Mouse (Mus musculus) hindbrain, embryonic 13.5 days (tissue): ENCODE results near the gene Prkacb. TPM values are rescaled to one million over a fixed set of nuclear protein-coding genes. Genes with fewer than 3 reads are reported as not detected.

Experiments
- ATAC-seq: fragments of 200-750 bp; cut with Nextera tagmentation; 2 replicates; pipeline ENCODE4 v1.8.0; 2017; ENCODE audit warnings: moderate TSS enrichment; ENCODE audit not compliant: low FRiP score
- H3K27ac ChIP-seq: fragments of 300-500 bp; sonication (generic); 2 replicates; pipeline ENCODE4 v1.5.1; 2015; ENCODE audit warnings: inconsistent platforms, mild to moderate bottlenecking, moderate library complexity
- H3K27me3 ChIP-seq: fragments of 300-500 bp; sonication (generic); 2 replicates; pipeline ENCODE4 v1.6.1; 2015; ENCODE audit warnings: mild to moderate bottlenecking, inconsistent platforms
- H3K36me3 ChIP-seq: fragments of 300-500 bp; sonication (generic); 2 replicates; pipeline ENCODE4 v1.6.1; 2015; ENCODE audit warnings: mild to moderate bottlenecking, inconsistent platforms
- H3K4me1 ChIP-seq: fragments of 300-500 bp; sonication (generic); replicated peaks from 2 replicates; pipeline ENCODE4 v1.6.1; 2015; ENCODE audit warnings: inconsistent platforms
- H3K4me2 ChIP-seq: fragments of 300-500 bp; sonication (generic); 2 replicates; pipeline ENCODE4 v1.6.1; 2015; ENCODE audit warnings: inconsistent platforms, mild to moderate bottlenecking, moderate library complexity
- H3K4me3 ChIP-seq: fragments of 300-500 bp; sonication (generic); 2 replicates; pipeline ENCODE4 v1.5.1; 2015; ENCODE audit warnings: mild to moderate bottlenecking, inconsistent platforms
- H3K9ac ChIP-seq: fragments of 300-500 bp; sonication (generic); 2 replicates; pipeline ENCODE4 v1.6.1; 2015; ENCODE audit warnings: mild to moderate bottlenecking, inconsistent platforms
- H3K9me3 ChIP-seq: fragments of 300-500 bp; sonication (generic); 2 replicates; pipeline ENCODE4 v1.6.1; 2016; ENCODE audit warnings: inconsistent platforms
- WGBS: fragments of 180-500 bp; shearing (Covaris S2); methylation state at CpG from one replicate; pipeline ENCODE4 v1.1.7; 2015; 5-methylcytosine and 5-hydroxymethylcytosine counted together
- polyA plus RNA-seq: library from polyadenylated mRNA; unstranded; fragments of >200 nt; fragmentation: Nextera tagmentation; extraction: Ambion mirVana; gene quantifications from 2 replicates; pipeline ENCODE4 v1.2.1, GENCODE M21; 2015

Gene Prkacb
- polyA plus RNA-seq, 1 experiment from 2014 or later, result 140 TPM

GRCm38 (mm10) chr3:146812041-146812878, 530 bp downstream of the Prkacb start:
- Histone ChIP-seq H3K9ac (peak overlapping the region; percentile 98), H3K4me3 (peak overlapping the region; percentile 99), H3K27ac (peak overlapping the region; percentile 95), H3K27me3 (no peaks in the 10 kb centered on the region), H3K36me3 (peaks cover 6% of the 10 kb centered on the region; the same call in 1 of the 2 replicates), H3K9me3 (no peaks in the 10 kb centered on the region), H3K4me2 (peak overlapping the region; percentile 83), H3K4me1 (peaks cover 20% of the 10 kb centered on the region)
- 1% methylated on average over 54 of the region's 60 CpGs for WGBS
- ATAC-seq, result peak; percentile 78

GRCm38 (mm10) chr3:146793554-146794257, 19.1 kb downstream of the Prkacb start:
- ATAC-seq, result no peak
- Histone ChIP-seq H3K4me3 (no peak overlapping the region), H3K4me2 (no peak overlapping the region), H3K9me3 (no peaks in the 10 kb centered on the region), H3K4me1 (no peaks in the 10 kb centered on the region), H3K27me3 (no peaks in the 10 kb centered on the region), H3K36me3 (peaks cover 8% of the 10 kb centered on the region), H3K27ac (peak overlapping the region; percentile 15; the same call in 1 of the 2 replicates), H3K9ac (no peak overlapping the region)
- 87% methylated on average over 12 of the region's 12 CpGs for WGBS

- no peaks in the 10 kb centered on the region for H3K4me1 ChIP-seq
- no peak overlapping the region for H3K4me2 ChIP-seq
- ATAC-seq, result no peak
- H3K36me3 ChIP-seq, result peaks cover 7% of the 10 kb centered on the region
- no peaks in the 10 kb centered on the region for H3K27me3 ChIP-seq
- 93% methylated on average over 3 of the region's 3 CpGs for WGBS
- no peaks in the 10 kb centered on the region for H3K9me3 ChIP-seq
- H3K4me3 ChIP-seq, result no peak overlapping the region
- H3K27ac ChIP-seq, result no peak overlapping the region
- no peak overlapping the region for H3K9ac ChIP-seq
Observed at GRCm38 (mm10) chr3:146792144-146792748, 20.5 kb downstream of the Prkacb start.

- H3K4me3 ChIP-seq, result no peak overlapping the region
- no peaks in the 10 kb centered on the region for H3K9me3 ChIP-seq
- no peaks in the 10 kb centered on the region for H3K27me3 ChIP-seq
- WGBS, result 88% methylated on average over 3 of the region's 3 CpGs
- H3K27ac ChIP-seq, result 0 out of 2 replicates have a peak overlapping the region, but pooled peaks have one; percentile 8
- H3K9ac ChIP-seq, result no peak overlapping the region
- no peak overlapping the region for H3K4me2 ChIP-seq
- ATAC-seq, result no peak
- H3K36me3 ChIP-seq, result no peaks in the 10 kb centered on the region
- peaks cover 11% of the 10 kb centered on the region for H3K4me1 ChIP-seq
Observed at GRCm38 (mm10) chr3:146784233-146784632, 28.6 kb downstream of the Prkacb start.

GRCm38 (mm10) chr3:146783645-146784225, 29.1 kb downstream of the Prkacb start:
- Histone ChIP-seq H3K9me3 (no peaks in the 10 kb centered on the region), H3K4me3 (no peak overlapping the region), H3K27ac (0 out of 2 replicates have a peak overlapping the region, but pooled peaks have one; percentile 8), H3K4me2 (no peak overlapping the region), H3K4me1 (peaks cover 11% of the 10 kb centered on the region), H3K36me3 (no peaks in the 10 kb centered on the region), H3K9ac (no peak overlapping the region), H3K27me3 (no peaks in the 10 kb centered on the region)
- WGBS, result 79% methylated on average over 7 of the region's 7 CpGs
- ATAC-seq, result peak; percentile 67

GRCm38 (mm10) chr3:146782548-146782947, 30.2 kb downstream of the Prkacb start:
- peak overlapping the region; percentile 9; the same call in 1 of the 2 replicates for H3K27ac ChIP-seq
- no peaks in the 10 kb centered on the region for H3K9me3 ChIP-seq
- 26% methylated on average over 6 of the region's 6 CpGs for WGBS
- H3K4me1 ChIP-seq, result peaks cover 11% of the 10 kb centered on the region
- peak; percentile 62; the same call in 1 of the 2 replicates for ATAC-seq
- no peak overlapping the region for H3K4me2 ChIP-seq
- no peak overlapping the region for H3K9ac ChIP-seq
- H3K27me3 ChIP-seq, result no peaks in the 10 kb centered on the region
- no peak overlapping the region for H3K4me3 ChIP-seq
- no peaks in the 10 kb centered on the region for H3K36me3 ChIP-seq

- ATAC-seq, result no peak
- Histone ChIP-seq H3K4me3 (no peak overlapping the region), H3K9ac (0 out of 2 replicates have a peak overlapping the region, but pooled peaks have one; percentile 43), H3K4me1 (peaks cover 11% of the 10 kb centered on the region), H3K36me3 (no peaks in the 10 kb centered on the region), H3K27me3 (no peaks in the 10 kb centered on the region), H3K9me3 (no peaks in the 10 kb centered on the region), H3K4me2 (peak overlapping the region; percentile 27; the same call in 1 of the 2 replicates), H3K27ac (0 out of 2 replicates have a peak overlapping the region, but pooled peaks have one; percentile 44)
- 17% methylated on average over 11 of the region's 11 CpGs for WGBS
Observed at GRCm38 (mm10) chr3:146781131-146781530, 31.7 kb downstream of the Prkacb start.

GRCm38 (mm10) chr3:146780241-146780640, 32.5 kb downstream of the Prkacb start:
- H3K9ac ChIP-seq, result no peak overlapping the region
- ATAC-seq, result no peak
- WGBS, result 70% methylated on average over 3 of the region's 3 CpGs

GRCm38 (mm10) chr3:146778913-146779312, 33.9 kb downstream of the Prkacb start:
- Histone ChIP-seq H3K9me3 (no peaks in the 10 kb centered on the region), H3K9ac (no peak overlapping the region), H3K4me1 (peaks cover 11% of the 10 kb centered on the region), H3K27me3 (no peaks in the 10 kb centered on the region), H3K4me2 (no peak overlapping the region), H3K4me3 (no peak overlapping the region), H3K36me3 (no peaks in the 10 kb centered on the region), H3K27ac (no peak overlapping the region)
- ATAC-seq, result no peak
- 82% methylated on average over 8 of the region's 8 CpGs for whole genome bisulfite sequencing

More at GRCm38 (mm10) chr3:146780241-146780640, 32.5 kb downstream of the Prkacb start:
- H3K4me3 ChIP-seq, result no peak overlapping the region
- peaks cover 11% of the 10 kb centered on the region for H3K4me1 ChIP-seq
- H3K9me3 ChIP-seq, result no peaks in the 10 kb centered on the region
- no peaks in the 10 kb centered on the region for H3K27me3 ChIP-seq
- H3K36me3 ChIP-seq, result no peaks in the 10 kb centered on the region
- H3K4me2 ChIP-seq, result no peak overlapping the region
- H3K27ac ChIP-seq, result no peak overlapping the region

GRCm38 (mm10) chr3:146778451-146778850, 34.3 kb downstream of the Prkacb start:
- H3K4me1 ChIP-seq, result peaks cover 11% of the 10 kb centered on the region
- H3K9me3 ChIP-seq, result no peaks in the 10 kb centered on the region
- no peaks in the 10 kb centered on the region for H3K27me3 ChIP-seq
- no peaks in the 10 kb centered on the region for H3K36me3 ChIP-seq
- no peak overlapping the region for H3K9ac ChIP-seq
- no peak overlapping the region for H3K4me3 ChIP-seq
- ATAC-seq, result no peak
- H3K27ac ChIP-seq, result no peak overlapping the region
- no peak overlapping the region for H3K4me2 ChIP-seq
- WGBS, result 88% methylated on average over 2 of the region's 2 CpGs

GRCm38 (mm10) chr3:146776711-146777110, 36.1 kb downstream of the Prkacb start:
- WGBS, result 86% methylated on average over 5 of the region's 5 CpGs
- Histone ChIP-seq H3K9me3 (no peaks in the 10 kb centered on the region), H3K4me3 (no peak overlapping the region), H3K4me1 (peaks cover 7% of the 10 kb centered on the region), H3K27me3 (no peaks in the 10 kb centered on the region), H3K36me3 (no peaks in the 10 kb centered on the region), H3K9ac (no peak overlapping the region), H3K27ac (no peak overlapping the region), H3K4me2 (no peak overlapping the region)
- no peak for ATAC-seq

- Histone ChIP-seq H3K9me3 (no peaks in the 10 kb centered on the region), H3K4me2 (peak overlapping the region; percentile 60), H3K9ac (peak overlapping the region; percentile 74), H3K27ac (peak overlapping the region; percentile 96), H3K4me3 (peak overlapping the region; percentile 47), H3K27me3 (no peaks in the 10 kb centered on the region), H3K4me1 (peaks cover 39% of the 10 kb centered on the region), H3K36me3 (peaks cover 3% of the 10 kb centered on the region; the same call in 1 of the 2 replicates)
- ATAC-seq, result no peak
- WGBS, result 48% methylated on average over 2 of the region's 2 CpGs
Observed at GRCm38 (mm10) chr3:146770853-146771252, 41.9 kb downstream of the Prkacb start.
